Mouse (Mus musculus) liver, embryonic 13.5 days (tissue): ENCODE results near the gene Limch1. TPM values are rescaled to one million over a fixed set of nuclear protein-coding genes. Genes with fewer than 3 reads are reported as not detected.

ENCODE experiments used
- ATAC-seq: fragments of 200-750 bp; cut with Nextera tagmentation; 2 replicates; pipeline ENCODE4 v1.8.0; 2017; ENCODE audit warnings: low read depth, mild to moderate bottlenecking, moderate number of reproducible peaks, moderate library complexity
- DNase-seq: peaks from one replicate; pipeline ENCODE4 v3.0.0; 2022
- H3K27ac ChIP-seq: fragments of 300-500 bp; sonication (generic); 2 replicates; pipeline ENCODE4 v1.5.1; 2015; ENCODE audit warnings: moderate library complexity, mild to moderate bottlenecking, inconsistent platforms
- H3K27me3 ChIP-seq: fragments of 300-500 bp; sonication (generic); 2 replicates; pipeline ENCODE4 v1.6.1; 2015; ENCODE audit warnings: mild to moderate bottlenecking, inconsistent platforms
- H3K36me3 ChIP-seq: fragments of 300-500 bp; sonication (generic); 2 replicates; pipeline ENCODE4 v1.6.1; 2015; ENCODE audit warnings: mild to moderate bottlenecking, inconsistent platforms
- H3K4me1 ChIP-seq: fragments of 300-500 bp; sonication (generic); replicated peaks from 2 replicates; pipeline ENCODE4 v1.6.1; 2015; ENCODE audit warnings: inconsistent platforms
- H3K4me2 ChIP-seq: fragments of 300-500 bp; sonication (generic); 2 replicates; pipeline ENCODE4 v1.6.1; 2015; ENCODE audit warnings: inconsistent platforms, mild to moderate bottlenecking, moderate library complexity
- H3K4me3 ChIP-seq: fragments of 300-500 bp; sonication (generic); replicated peaks from 2 replicates; pipeline ENCODE4 v1.5.1; 2015; ENCODE audit warnings: mild to moderate bottlenecking, inconsistent platforms
- H3K9ac ChIP-seq: fragments of 300-500 bp; sonication (generic); 2 replicates; pipeline ENCODE4 v1.6.1; 2015; ENCODE audit warnings: mild to moderate bottlenecking, inconsistent platforms
- H3K9me3 ChIP-seq: fragments of 300-500 bp; sonication (generic); replicated peaks from 2 replicates; pipeline ENCODE4 v1.6.1; 2016; ENCODE audit warnings: inconsistent platforms
- WGBS: fragments of 180-500 bp; shearing (Covaris S2); methylation state at CpG from one replicate; pipeline ENCODE4 v1.1.7; 2015; ENCODE audit not compliant: insufficient replicate concordance; 5-methylcytosine and 5-hydroxymethylcytosine counted together
- polyA plus RNA-seq: library from polyadenylated mRNA; unstranded; fragments of >200 nt; fragmentation: Nextera tagmentation; extraction: Ambion mirVana; gene quantifications from 2 replicates; pipeline ENCODE4 v1.2.1, GENCODE M21; 2015

The Limch1 gene
- polyA plus RNA-seq, 1 experiment from 2014 or later = 2.3 TPM

- Histone ChIP-seq H3K27me3 (no peaks in the 10 kb centered on the region), H3K27ac (no peak overlapping the region), H3K4me2 (no peak overlapping the region), H3K36me3 (no peaks in the 10 kb centered on the region), H3K9me3 (no peaks in the 10 kb centered on the region), H3K4me3 (no peak overlapping the region), H3K4me1 (no peaks in the 10 kb centered on the region), H3K9ac (no peak overlapping the region)
- no peak for ATAC-seq
- no peak for DNase-seq
- WGBS = 51% methylated on average over 2 of the region's 2 CpGs
Measured at GRCm38 (mm10) chr5:66810396-66810795, 64.8 kb downstream of the Limch1 start.

GRCm38 (mm10) chr5:66814674-66815073, 69.0 kb downstream of the Limch1 start:
- H3K9me3 ChIP-seq = no peaks in the 10 kb centered on the region
- ATAC-seq (no peak), DNase-seq (no peak)
- no peaks in the 10 kb centered on the region for H3K27me3 ChIP-seq
- H3K4me2 ChIP-seq = no peak overlapping the region
- no peak overlapping the region for H3K27ac ChIP-seq
- H3K9ac ChIP-seq = no peak overlapping the region
- WGBS = 73% methylated on average over 3 of the region's 3 CpGs
- no peak overlapping the region for H3K4me3 ChIP-seq
- no peaks in the 10 kb centered on the region for H3K36me3 ChIP-seq
- no peaks in the 10 kb centered on the region for H3K4me1 ChIP-seq

- Histone ChIP-seq H3K36me3 (no peaks in the 10 kb centered on the region), H3K27me3 (no peaks in the 10 kb centered on the region), H3K4me3 (no peak overlapping the region), H3K27ac (no peak overlapping the region), H3K9me3 (no peaks in the 10 kb centered on the region), H3K4me1 (no peaks in the 10 kb centered on the region), H3K9ac (no peak overlapping the region), H3K4me2 (no peak overlapping the region)
- ATAC-seq (no peak), DNase-seq (no peak)
- WGBS = 24% methylated on average over 6 of the region's 6 CpGs
Measured at GRCm38 (mm10) chr5:66815877-66816276, 70.2 kb downstream of the Limch1 start.

- DNase-seq (no peak), ATAC-seq (no peak)
- H3K36me3 ChIP-seq = no peaks in the 10 kb centered on the region
- no peak overlapping the region for H3K9ac ChIP-seq
- 53% methylated on average over 18 of the region's 18 CpGs for WGBS
- no peaks in the 10 kb centered on the region for H3K9me3 ChIP-seq
- no peak overlapping the region for H3K4me3 ChIP-seq
- no peaks in the 10 kb centered on the region for H3K4me1 ChIP-seq
- no peaks in the 10 kb centered on the region for H3K27me3 ChIP-seq
- no peak overlapping the region for H3K27ac ChIP-seq
- H3K4me2 ChIP-seq = no peak overlapping the region
Measured at GRCm38 (mm10) chr5:66816751-66817150, 71.1 kb downstream of the Limch1 start.

- H3K27me3 ChIP-seq = no peaks in the 10 kb centered on the region
- no peaks in the 10 kb centered on the region for H3K9me3 ChIP-seq
- no peak overlapping the region for H3K9ac ChIP-seq
- H3K27ac ChIP-seq = no peak overlapping the region
- H3K4me2 ChIP-seq = no peak overlapping the region
- H3K4me3 ChIP-seq = no peak overlapping the region
- H3K36me3 ChIP-seq = no peaks in the 10 kb centered on the region
- 72% methylated on average over 8 of the region's 8 CpGs for WGBS
- no peak for DNase-seq
- ATAC-seq = no peak
- H3K4me1 ChIP-seq = no peaks in the 10 kb centered on the region
Measured at GRCm38 (mm10) chr5:66817184-66817956, 71.7 kb downstream of the Limch1 start.

GRCm38 (mm10) chr5:66822500-66823205, 77.0 kb downstream of the Limch1 start:
- Histone ChIP-seq H3K4me3 (no peak overlapping the region), H3K9ac (no peak overlapping the region), H3K36me3 (no peaks in the 10 kb centered on the region), H3K27ac (no peak overlapping the region), H3K9me3 (no peaks in the 10 kb centered on the region), H3K4me2 (no peak overlapping the region), H3K4me1 (no peaks in the 10 kb centered on the region), H3K27me3 (no peaks in the 10 kb centered on the region)
- ATAC-seq = no peak
- 75% methylated on average over 6 of the region's 6 CpGs for WGBS
- DNase-seq = no peak

GRCm38 (mm10) chr5:66825586-66825985, 80.0 kb downstream of the Limch1 start:
- Histone ChIP-seq H3K4me3 (no peak overlapping the region), H3K4me1 (no peaks in the 10 kb centered on the region), H3K9ac (no peak overlapping the region), H3K27ac (no peak overlapping the region), H3K4me2 (no peak overlapping the region), H3K27me3 (no peaks in the 10 kb centered on the region), H3K9me3 (no peaks in the 10 kb centered on the region), H3K36me3 (no peaks in the 10 kb centered on the region)
- ATAC-seq = no peak
- no peak for DNase-seq
- WGBS = 57% methylated on average over 4 of the region's 4 CpGs

GRCm38 (mm10) chr5:66826844-66827243, 81.2 kb downstream of the Limch1 start:
- no peak for ATAC-seq
- Histone ChIP-seq H3K4me1 (no peaks in the 10 kb centered on the region), H3K9me3 (no peaks in the 10 kb centered on the region), H3K27ac (no peak overlapping the region), H3K4me3 (no peak overlapping the region), H3K27me3 (no peaks in the 10 kb centered on the region), H3K4me2 (no peak overlapping the region), H3K36me3 (no peaks in the 10 kb centered on the region), H3K9ac (no peak overlapping the region)
- DNase-seq = no peak
- 64% methylated on average over 8 of the region's 8 CpGs for WGBS

- H3K9me3 ChIP-seq = no peaks in the 10 kb centered on the region
- H3K4me3 ChIP-seq = no peak overlapping the region
- no peaks in the 10 kb centered on the region for H3K36me3 ChIP-seq
- ATAC-seq = no peak
- WGBS = 53% methylated on average over 5 of the region's 5 CpGs
- no peak overlapping the region for H3K27ac ChIP-seq
- H3K27me3 ChIP-seq = no peaks in the 10 kb centered on the region
- no peak overlapping the region for H3K9ac ChIP-seq
- no peak overlapping the region for H3K4me2 ChIP-seq
- DNase-seq = no peak
- H3K4me1 ChIP-seq = no peaks in the 10 kb centered on the region
Measured at GRCm38 (mm10) chr5:66829505-66829904, 83.9 kb downstream of the Limch1 start.

GRCm38 (mm10) chr5:66830206-66830605, 84.6 kb downstream of the Limch1 start:
- Histone ChIP-seq H3K27ac (no peak overlapping the region), H3K4me1 (no peaks in the 10 kb centered on the region), H3K4me3 (no peak overlapping the region), H3K9me3 (no peaks in the 10 kb centered on the region), H3K36me3 (no peaks in the 10 kb centered on the region), H3K4me2 (no peak overlapping the region), H3K9ac (no peak overlapping the region), H3K27me3 (no peaks in the 10 kb centered on the region)
- 87% methylated on average over 10 of the region's 10 CpGs for WGBS
- no peak for DNase-seq
- ATAC-seq = no peak

- 60% methylated on average over 6 of the region's 6 CpGs for WGBS
- H3K4me1 ChIP-seq = no peaks in the 10 kb centered on the region
Measured at GRCm38 (mm10) chr5:66834756-66835155, 89.1 kb downstream of the Limch1 start.

GRCm38 (mm10) chr5:66836892-66837291, 91.3 kb downstream of the Limch1 start:
- DNase-seq = no peak
- Histone ChIP-seq H3K4me1 (no peaks in the 10 kb centered on the region), H3K4me2 (no peak overlapping the region), H3K4me3 (no peak overlapping the region), H3K9ac (no peak overlapping the region), H3K27ac (no peak overlapping the region), H3K9me3 (no peaks in the 10 kb centered on the region), H3K36me3 (no peaks in the 10 kb centered on the region), H3K27me3 (no peaks in the 10 kb centered on the region)
- 65% methylated on average over 4 of the region's 4 CpGs for WGBS
- ATAC-seq = no peak

More at GRCm38 (mm10) chr5:66834756-66835155, 89.1 kb downstream of the Limch1 start:
- DNase-seq (no peak), ATAC-seq (no peak)
- Histone ChIP-seq H3K4me2 (no peak overlapping the region), H3K27ac (no peak overlapping the region), H3K27me3 (no peaks in the 10 kb centered on the region), H3K9ac (no peak overlapping the region), H3K4me3 (no peak overlapping the region), H3K36me3 (no peaks in the 10 kb centered on the region), H3K9me3 (no peaks in the 10 kb centered on the region)
